Mouse (Mus musculus): ENCODE measurements around the gene Bmp3. TPM values are rescaled to one million over a fixed set of nuclear protein-coding genes. Genes with fewer than 3 reads are reported as not detected.

The Bmp3 gene
- 0.41 and 0.45 TPM in 2 replicates for polyA plus RNA-seq (2011; ENCODE audit: insufficient read depth, insufficient read length, low replicate concordance, missing spikeins)

- 13% methylated on average over 10 of the region's 10 CpGs for WGBS
- no peak within 1 kb of the TSS for H3K27ac ChIP-seq (ENCODE audit: control insufficient read depth, insufficient read depth, low read depth, low read length, poor library complexity)
- no peaks in the 10 kb centered on the region for H3K4me1 ChIP-seq (ENCODE audit: control insufficient read depth, insufficient read depth, low read length)
- no peak for TF ChIP-seq CTCF (IDR thresholded peaks at IDR 0.05; ENCODE audit: control insufficient read depth, insufficient read depth, low read length)
- TF ChIP-seq POLR2A (IDR thresholded peaks at IDR 0.05; ENCODE audit: borderline replicate concordance, control insufficient read depth, low read depth, low read length): no peak
- H3K4me3 ChIP-seq (replicated peaks; ENCODE audit: control insufficient read depth, low read depth, low read length): no peak within 1 kb of the TSS
Measured at GRCm38 (mm10) chr5:98854264-98854626, at the start of gene Bmp3. TSS of gene Bmp3 (plus strand) at chr5:98854415.

GRCm38 (mm10) chr5:98804761-98805160, 49.5 kb upstream of the Bmp3 start:
- WGBS: 72% methylated on average over 6 of the region's 6 CpGs
- Histone ChIP-seq H3K27ac (ENCODE audit: control insufficient read depth, insufficient read depth, low read depth, low read length, poor library complexity) (no peak overlapping the region), H3K4me3 (replicated peaks; ENCODE audit: control insufficient read depth, low read depth, low read length) (no peak overlapping the region), H3K4me1 (ENCODE audit: control insufficient read depth, insufficient read depth, low read length) (no peaks in the 10 kb centered on the region)
- no peak for TF ChIP-seq POLR2A (IDR thresholded peaks at IDR 0.05; ENCODE audit: borderline replicate concordance, control insufficient read depth, low read depth, low read length)
- TF ChIP-seq CTCF (IDR thresholded peaks at IDR 0.05; ENCODE audit: control insufficient read depth, insufficient read depth, low read length): no peak

GRCm38 (mm10) chr5:98806492-98806891, 47.7 kb upstream of the Bmp3 start:
- Histone ChIP-seq H3K4me3 (replicated peaks; ENCODE audit: control insufficient read depth, low read depth, low read length) (no peak overlapping the region), H3K4me1 (ENCODE audit: control insufficient read depth, insufficient read depth, low read length) (no peaks in the 10 kb centered on the region), H3K27ac (ENCODE audit: control insufficient read depth, insufficient read depth, low read depth, low read length, poor library complexity) (no peak overlapping the region)
- WGBS: 78% methylated on average over 4 of the region's 4 CpGs
- TF ChIP-seq CTCF (IDR thresholded peaks at IDR 0.05; ENCODE audit: control insufficient read depth, insufficient read depth, low read length) (no peak), POLR2A (IDR thresholded peaks at IDR 0.05; ENCODE audit: borderline replicate concordance, control insufficient read depth, low read depth, low read length) (no peak)

GRCm38 (mm10) chr5:98807022-98807421, 47.2 kb upstream of the Bmp3 start:
- Histone ChIP-seq H3K4me3 (replicated peaks; ENCODE audit: control insufficient read depth, low read depth, low read length) (no peak overlapping the region), H3K4me1 (ENCODE audit: control insufficient read depth, insufficient read depth, low read length) (no peaks in the 10 kb centered on the region), H3K27ac (ENCODE audit: control insufficient read depth, insufficient read depth, low read depth, low read length, poor library complexity) (no peak overlapping the region)
- no peak for TF ChIP-seq POLR2A (IDR thresholded peaks at IDR 0.05; ENCODE audit: borderline replicate concordance, control insufficient read depth, low read depth, low read length)
- WGBS: 78% methylated on average over 7 of the region's 7 CpGs

GRCm38 (mm10) chr5:98807953-98808352, 46.3 kb upstream of the Bmp3 start:
- TF ChIP-seq CTCF (IDR thresholded peaks at IDR 0.05; ENCODE audit: control insufficient read depth, insufficient read depth, low read length): no peak
- no peak for TF ChIP-seq POLR2A (IDR thresholded peaks at IDR 0.05; ENCODE audit: borderline replicate concordance, control insufficient read depth, low read depth, low read length)
- Histone ChIP-seq H3K4me1 (ENCODE audit: control insufficient read depth, insufficient read depth, low read length) (no peaks in the 10 kb centered on the region), H3K4me3 (replicated peaks; ENCODE audit: control insufficient read depth, low read depth, low read length) (no peak overlapping the region), H3K27ac (ENCODE audit: control insufficient read depth, insufficient read depth, low read depth, low read length, poor library complexity) (no peak overlapping the region)
- WGBS: 79% methylated on average over 9 of the region's 9 CpGs

- WGBS: 73% methylated on average over 1 of the region's 1 CpGs
- TF ChIP-seq CTCF (IDR thresholded peaks at IDR 0.05; ENCODE audit: control insufficient read depth, insufficient read depth, low read length) (no peak), POLR2A (IDR thresholded peaks at IDR 0.05; ENCODE audit: borderline replicate concordance, control insufficient read depth, low read depth, low read length) (no peak)
- H3K4me3 ChIP-seq (replicated peaks; ENCODE audit: control insufficient read depth, low read depth, low read length): no peak overlapping the region
- no peak overlapping the region for H3K27ac ChIP-seq (ENCODE audit: control insufficient read depth, insufficient read depth, low read depth, low read length, poor library complexity)
- no peaks in the 10 kb centered on the region for H3K4me1 ChIP-seq (ENCODE audit: control insufficient read depth, insufficient read depth, low read length)
Measured at GRCm38 (mm10) chr5:98812380-98812779, 41.8 kb upstream of the Bmp3 start.

- 70% methylated on average over 1 of the region's 1 CpGs for WGBS
- Histone ChIP-seq H3K4me1 (ENCODE audit: control insufficient read depth, insufficient read depth, low read length) (no peaks in the 10 kb centered on the region), H3K4me3 (replicated peaks; ENCODE audit: control insufficient read depth, low read depth, low read length) (no peak overlapping the region), H3K27ac (ENCODE audit: control insufficient read depth, insufficient read depth, low read depth, low read length, poor library complexity) (no peak overlapping the region)
- TF ChIP-seq POLR2A (IDR thresholded peaks at IDR 0.05; ENCODE audit: borderline replicate concordance, control insufficient read depth, low read depth, low read length) (no peak), CTCF (IDR thresholded peaks at IDR 0.05; ENCODE audit: control insufficient read depth, insufficient read depth, low read length) (no peak)
Measured at GRCm38 (mm10) chr5:98815269-98815668, 38.9 kb upstream of the Bmp3 start.

- TF ChIP-seq POLR2A (IDR thresholded peaks at IDR 0.05; ENCODE audit: borderline replicate concordance, control insufficient read depth, low read depth, low read length): no peak
- no peak for TF ChIP-seq CTCF (IDR thresholded peaks at IDR 0.05; ENCODE audit: control insufficient read depth, insufficient read depth, low read length)
- Histone ChIP-seq H3K4me1 (ENCODE audit: control insufficient read depth, insufficient read depth, low read length) (no peaks in the 10 kb centered on the region), H3K27ac (ENCODE audit: control insufficient read depth, insufficient read depth, low read depth, low read length, poor library complexity) (no peak overlapping the region), H3K4me3 (replicated peaks; ENCODE audit: control insufficient read depth, low read depth, low read length) (no peak overlapping the region)
- WGBS: 84% methylated on average over 9 of the region's 9 CpGs
Measured at GRCm38 (mm10) chr5:98833760-98834159, 20.5 kb upstream of the Bmp3 start.

GRCm38 (mm10) chr5:98834300-98834699, 19.9 kb upstream of the Bmp3 start:
- TF ChIP-seq CTCF (IDR thresholded peaks at IDR 0.05; ENCODE audit: control insufficient read depth, insufficient read depth, low read length) (no peak), POLR2A (IDR thresholded peaks at IDR 0.05; ENCODE audit: borderline replicate concordance, control insufficient read depth, low read depth, low read length) (no peak)
- no peaks in the 10 kb centered on the region for H3K4me1 ChIP-seq (ENCODE audit: control insufficient read depth, insufficient read depth, low read length)
- no peak overlapping the region for H3K4me3 ChIP-seq (replicated peaks; ENCODE audit: control insufficient read depth, low read depth, low read length)
- 83% methylated on average over 6 of the region's 6 CpGs for WGBS
- H3K27ac ChIP-seq (ENCODE audit: control insufficient read depth, insufficient read depth, low read depth, low read length, poor library complexity): no peak overlapping the region

Measured in bone marrow, adult 2 months (tissue).